Mouse (Mus musculus) kidney, adult 8-10 months (tissue): ENCODE measurements around the gene Dnase1l3.

Experiments
- DNase-seq, 2 experiments: peaks; one replicate each; pipeline ENCODE4 v3.0.0; 2022

Gene Dnase1l3

GRCm38 (mm10) chr14:7974643-7975042 lies 19.7 kb downstream of the Dnase1l3 start:
- DNase-seq = no peak

GRCm38 (mm10) chr14:7971889-7972493 lies 22.4 kb downstream of the Dnase1l3 start:
- DNase-seq = no peak

DNA sequence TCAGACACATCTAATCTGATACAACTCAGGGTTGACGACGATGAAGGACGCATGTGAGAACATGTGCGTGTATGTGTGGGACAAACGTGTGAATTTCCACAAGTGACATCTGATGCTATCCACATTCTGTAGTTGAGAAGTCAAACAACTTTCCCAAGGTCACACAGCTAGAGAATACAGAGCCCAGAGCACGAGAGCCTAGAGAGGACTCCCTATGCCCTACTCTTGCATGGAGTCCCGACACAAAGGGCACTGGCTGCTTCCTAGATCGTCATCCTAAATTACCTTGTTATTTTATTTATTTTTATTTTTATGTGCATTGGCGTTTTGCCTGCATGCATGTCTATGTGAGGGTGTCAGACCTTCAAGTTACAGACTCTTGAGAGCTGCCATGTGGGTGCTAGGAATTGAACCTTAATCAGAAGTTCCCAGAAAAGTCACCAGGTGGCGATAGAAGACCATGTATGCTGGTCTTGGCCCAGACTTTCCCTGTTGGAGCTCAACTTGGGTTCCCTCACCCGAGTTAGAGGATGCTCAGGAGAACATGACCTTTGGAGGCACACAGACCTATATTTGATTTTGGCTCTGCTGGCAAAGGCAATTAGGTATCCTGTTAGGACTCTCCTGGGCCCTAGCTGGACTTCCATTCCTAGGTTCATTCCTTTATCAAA lies 30.0 kb downstream of the Dnase1l3 start:
- DNase-seq = peak; percentile 61 to 78

DNA sequence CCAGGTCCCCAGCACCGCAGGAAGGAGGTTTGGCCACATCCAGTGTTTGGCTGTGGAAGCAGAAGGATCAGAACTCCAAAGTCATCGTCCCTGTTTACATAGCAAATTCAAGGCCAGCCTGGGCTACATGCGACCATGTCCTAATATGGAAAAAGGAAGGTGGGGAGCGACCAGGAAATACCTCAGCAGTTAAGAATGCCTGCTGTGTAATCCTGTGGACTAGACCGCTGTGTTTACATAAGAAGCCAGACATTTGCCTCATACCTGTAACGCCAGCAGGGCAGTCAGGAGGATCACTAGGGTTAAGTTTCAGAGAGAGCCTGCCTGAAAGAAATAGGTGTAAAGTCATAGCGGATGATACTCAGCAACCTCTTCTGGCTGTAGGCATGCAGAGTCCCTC lies 31.2 kb downstream of the Dnase1l3 start:
- DNase-seq = no peak

- no peak for DNase-seq
These were observed 31.7 kb downstream of the Dnase1l3 start for GRCm38 (mm10) chr14:7962626-7963025.

GRCm38 (mm10) chr14:7961714-7962113 lies 32.7 kb downstream of the Dnase1l3 start:
- no peak for DNase-seq

DNA sequence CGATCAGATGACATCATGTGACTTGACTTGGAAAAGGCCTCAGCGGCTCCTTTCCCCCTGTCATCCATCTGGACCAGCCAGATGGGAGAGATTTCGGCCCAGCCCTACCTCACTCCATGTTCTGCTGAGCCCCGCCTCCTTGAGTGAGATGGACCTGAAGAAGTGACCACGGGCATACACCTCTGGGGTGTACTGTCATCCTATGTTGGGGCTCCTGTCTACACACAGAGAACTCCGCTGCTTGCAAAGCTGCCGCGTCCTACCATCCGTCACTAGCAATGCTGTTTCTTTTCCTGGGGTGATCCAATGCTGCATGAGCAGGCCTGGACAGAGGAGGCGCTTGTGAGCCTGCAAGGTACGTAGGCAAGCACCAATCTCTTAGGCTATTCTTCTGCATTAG lies 33.8 kb downstream of the Dnase1l3 start:
- DNase-seq = peak in 1 of 2 experiments; percentile 25

DNA sequence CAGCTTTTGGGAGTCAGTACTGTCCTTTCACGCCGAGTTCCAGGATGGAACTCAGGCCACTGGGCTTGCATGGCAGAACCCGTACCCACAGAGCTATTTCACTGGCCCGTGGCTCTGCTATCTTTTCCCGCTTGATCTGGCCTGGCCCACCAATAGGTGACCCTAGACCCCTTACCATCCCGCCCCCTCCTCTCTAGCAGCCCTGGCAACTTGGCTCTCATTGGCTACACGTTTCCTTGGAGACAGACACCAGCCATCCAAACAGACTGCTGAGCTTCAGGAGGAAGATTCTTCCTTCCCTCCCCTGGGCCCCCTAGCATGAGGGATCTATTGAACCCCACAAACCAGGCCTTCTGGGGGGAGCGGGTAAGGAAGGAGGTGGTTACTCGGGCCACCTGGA lies 37.3 kb downstream of the Dnase1l3 start, which contains the start of gene Gm45521:
Gm45521 (plus strand) TSS at position 240 of the 400 bp plus-strand sequence.
- DNase-seq = no peak

DNA sequence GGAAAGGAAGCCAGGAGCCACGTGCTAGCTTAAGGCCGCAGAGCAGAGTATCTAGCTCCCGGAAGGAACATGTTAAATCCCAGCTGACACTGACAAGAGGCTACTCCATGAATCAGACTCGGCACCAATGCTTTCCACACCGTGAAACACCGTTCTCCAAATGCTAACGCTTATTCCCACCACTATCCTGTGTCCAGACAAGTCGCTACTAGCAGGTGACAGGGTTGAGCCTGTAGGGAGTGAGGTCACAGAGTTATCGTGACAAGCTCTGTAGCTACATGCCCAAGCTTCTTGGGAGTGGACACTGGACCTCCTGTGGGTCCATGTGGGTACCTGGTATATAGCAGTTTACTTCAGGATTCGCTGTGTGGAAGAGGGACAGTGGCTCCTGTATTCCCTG lies 37.9 kb downstream of the Dnase1l3 start:
- no peak for DNase-seq

DNA sequence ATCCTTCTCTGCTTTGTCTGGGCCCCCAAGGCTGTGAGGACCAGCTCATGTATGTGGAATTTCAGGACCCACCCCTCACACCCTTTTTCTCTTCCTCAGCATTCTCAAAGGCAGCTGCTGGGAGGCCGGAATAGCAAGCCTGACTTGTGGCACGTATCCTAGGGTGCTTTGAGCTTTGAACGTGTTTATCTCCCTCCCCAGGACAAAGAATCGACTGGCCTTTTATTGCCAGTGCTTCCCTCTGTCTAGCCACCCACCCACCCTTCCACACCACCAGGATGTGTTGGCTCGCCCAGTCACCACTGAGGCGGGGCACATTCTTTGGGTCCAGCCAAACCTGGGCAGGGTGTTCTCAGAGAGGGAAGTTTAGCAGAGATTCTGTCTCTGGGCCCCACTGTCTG lies 40.3 kb downstream of the Dnase1l3 start:
- no peak for DNase-seq

DNA sequence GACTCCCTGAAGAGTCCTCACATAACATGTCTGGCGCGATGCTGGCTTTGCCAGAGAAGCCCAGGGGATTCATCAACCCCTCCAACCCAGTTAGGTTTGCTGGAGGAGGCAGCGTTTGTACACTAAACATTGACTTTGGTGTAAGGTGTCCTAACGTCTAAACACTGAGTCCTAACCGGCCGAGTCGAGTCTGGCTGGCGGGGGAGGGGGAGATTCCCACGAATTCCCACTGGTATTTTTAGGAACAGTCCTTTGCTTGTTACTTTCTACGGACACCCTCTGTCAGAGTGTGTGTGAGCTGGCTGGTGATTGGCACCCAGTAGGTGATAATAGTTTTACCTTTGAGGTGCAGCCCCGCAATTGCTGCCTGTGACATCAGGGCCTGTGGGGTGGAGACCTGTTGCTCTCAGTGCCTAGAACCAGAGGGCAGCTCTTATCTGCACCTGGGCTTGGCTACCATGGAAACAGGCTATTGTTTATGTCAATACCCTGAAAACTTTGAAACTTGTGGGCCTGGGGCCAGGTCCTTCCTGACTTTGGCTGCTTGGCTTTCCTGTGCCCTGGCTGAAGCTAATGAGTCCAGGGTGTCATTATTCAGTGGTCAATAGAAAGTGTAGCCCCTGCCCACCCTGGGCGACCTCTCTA lies 41.6 kb downstream of the Dnase1l3 start:
- peak; percentile 37 to 52 for DNase-seq

DNA sequence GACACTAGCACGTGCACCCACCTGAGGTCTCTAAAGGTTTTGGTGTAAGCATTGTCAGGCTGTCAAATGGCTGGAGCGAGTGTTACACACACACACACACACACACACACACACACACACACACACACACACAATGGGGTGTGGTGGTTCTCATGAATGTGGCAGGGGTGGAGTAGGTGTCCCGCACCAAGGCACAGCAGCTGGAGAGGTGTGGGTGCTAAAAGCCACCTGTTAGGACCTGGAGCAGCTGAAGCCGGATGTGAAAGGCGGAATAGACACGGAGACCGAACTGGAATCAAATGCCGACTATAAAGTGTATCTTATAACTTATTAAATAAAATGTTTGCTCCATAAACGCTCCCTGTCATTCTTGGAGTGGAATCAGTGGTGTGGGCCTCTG lies 43.1 kb downstream of the Dnase1l3 start:
- DNase-seq = no peak

GRCm38 (mm10) chr14:7945261-7945660 lies 49.1 kb downstream of the Dnase1l3 start:
- no peak for DNase-seq

- no peak for DNase-seq
These were observed 49.9 kb downstream of the Dnase1l3 start for GRCm38 (mm10) chr14:7944349-7945039.

DNA sequence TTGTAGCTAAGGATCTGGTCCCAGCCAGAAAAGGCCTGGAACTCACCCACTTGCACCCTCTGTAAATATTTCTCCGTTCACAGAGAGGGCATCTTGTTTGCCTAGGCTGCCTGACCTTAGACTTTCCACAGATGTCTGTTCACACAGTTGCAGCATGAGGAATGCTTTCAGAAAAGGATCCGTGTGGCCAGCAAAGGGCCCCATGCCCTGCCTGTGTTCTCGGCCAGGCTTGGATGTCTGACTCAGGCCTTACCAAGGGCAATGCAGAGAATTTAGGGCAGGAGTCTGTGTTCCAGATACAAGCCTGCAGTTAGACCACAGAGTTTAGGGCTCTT lies 50.6 kb downstream of the Dnase1l3 start:
- no peak for DNase-seq

GRCm38 (mm10) chr14:7943101-7943800 lies 51.1 kb downstream of the Dnase1l3 start:
- peak; percentile 85 to 88 for DNase-seq

DNA sequence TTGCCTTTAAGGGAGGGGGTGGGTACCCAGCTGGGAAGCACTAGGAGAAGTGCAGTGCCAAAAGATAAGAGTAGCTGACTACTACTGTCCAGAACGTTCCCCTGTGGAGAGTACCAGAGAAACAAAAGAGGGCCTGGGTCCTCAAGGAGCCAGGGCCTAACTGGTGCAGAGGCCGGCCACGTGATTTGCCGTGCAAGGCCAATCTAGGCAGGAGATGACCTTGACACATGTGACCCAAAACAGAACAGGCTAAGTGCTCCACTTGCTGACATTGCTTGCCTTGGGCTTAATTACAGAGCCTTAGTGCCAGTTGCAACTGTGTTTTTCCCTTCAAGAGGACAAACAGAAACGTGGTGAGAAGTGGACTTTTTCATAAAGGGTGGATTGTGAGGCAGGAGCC lies 53.0 kb downstream of the Dnase1l3 start:
- peak in 1 of 2 experiments; percentile 31 for DNase-seq

- peak in 1 of 2 experiments; percentile 28 for DNase-seq
These were observed 55.3 kb downstream of the Dnase1l3 start for GRCm38 (mm10) chr14:7938809-7939784.

DNA sequence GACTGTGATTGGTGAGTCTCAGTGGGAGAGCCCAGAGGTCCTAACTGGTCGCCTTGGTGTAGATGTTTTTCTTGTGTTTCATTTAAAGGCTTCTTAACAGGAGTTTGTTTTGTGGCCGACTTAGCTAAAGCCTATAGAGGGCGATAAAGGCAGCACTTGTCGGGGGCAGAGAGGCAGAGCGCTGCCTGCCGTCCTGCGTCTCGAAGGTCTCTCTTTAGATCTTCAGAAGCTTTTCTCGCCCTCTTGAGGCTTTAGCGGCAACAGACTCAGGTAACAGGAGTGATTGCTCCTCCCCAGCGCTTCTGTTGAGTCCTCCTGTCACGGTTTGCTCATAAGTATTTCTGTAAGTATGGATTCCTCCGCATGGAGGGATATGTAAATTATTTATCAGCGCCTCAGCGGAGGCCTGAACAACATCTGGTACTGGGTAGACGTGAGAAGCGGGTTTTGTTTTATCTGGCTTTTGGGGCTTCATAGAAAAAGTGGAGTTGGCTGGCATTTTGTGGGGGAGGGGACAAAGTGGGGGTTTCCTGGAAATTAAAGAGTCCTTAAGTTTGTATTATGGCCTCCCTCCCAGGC lies 57.2 kb downstream of the Dnase1l3 start:
- DNase-seq = no peak

DNA sequence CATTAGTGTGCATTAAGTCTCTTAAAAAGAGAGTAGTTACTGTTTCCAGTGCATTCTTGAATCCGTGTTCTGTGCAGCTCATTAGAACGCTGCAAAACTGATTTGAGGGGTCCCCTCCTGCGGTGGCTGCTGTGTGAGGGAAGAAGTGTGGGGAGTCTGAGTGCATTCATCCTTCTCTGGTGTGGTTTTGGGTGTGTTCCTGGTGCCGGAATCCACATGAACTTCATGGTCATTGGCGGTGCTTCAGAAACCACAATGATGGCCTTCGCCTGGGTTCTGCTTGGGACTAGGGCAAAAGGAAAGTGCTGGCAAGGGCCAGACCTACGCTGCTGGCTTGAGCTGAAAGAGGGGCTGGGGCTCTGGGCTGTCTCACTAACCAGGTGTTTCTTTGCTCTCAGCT lies 60.2 kb downstream of the Dnase1l3 start:
- DNase-seq = no peak

GRCm38 (mm10) chr14:7932151-7932550 lies 62.2 kb downstream of the Dnase1l3 start:
- DNase-seq = no peak
